Mouse (Mus musculus): ENCODE data around the gene Sft2d1.

DNA sequence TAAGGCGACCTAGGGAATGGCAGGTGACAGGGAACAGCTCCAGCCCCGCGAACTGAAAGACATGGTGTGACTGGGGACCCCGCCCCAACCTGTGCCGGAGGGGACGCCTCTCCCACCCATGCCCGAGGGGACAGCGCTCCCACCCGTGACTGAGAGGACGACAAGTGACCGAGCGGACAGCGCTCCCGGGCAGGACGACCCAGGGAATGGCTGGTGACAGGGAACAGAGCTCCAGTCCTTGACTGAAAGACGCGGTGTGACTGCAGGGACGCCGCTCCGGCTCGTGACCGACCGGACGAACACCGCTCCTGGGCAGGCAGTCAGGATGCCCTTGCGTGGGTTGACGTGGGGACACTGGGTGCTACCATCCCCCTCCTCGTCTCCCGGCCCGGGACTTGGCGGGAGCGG, 26.6 kb upstream of the Sft2d1 start:
- TF ChIP-seq CHD2 (IDR thresholded peaks at IDR 0.05; ENCODE audit: low read depth, low read length) = no peak
- TF ChIP-seq HCFC1 (IDR thresholded peaks at IDR 0.05; ENCODE audit: borderline replicate concordance, insufficient read depth, low read length) = no peak
- no peak for TF ChIP-seq ZNF384 (IDR thresholded peaks at IDR 0.05; ENCODE audit: low read depth, low read length)
